ENCODE assay signal across 8 mouse cellular contexts in the genomic region with DNA sequence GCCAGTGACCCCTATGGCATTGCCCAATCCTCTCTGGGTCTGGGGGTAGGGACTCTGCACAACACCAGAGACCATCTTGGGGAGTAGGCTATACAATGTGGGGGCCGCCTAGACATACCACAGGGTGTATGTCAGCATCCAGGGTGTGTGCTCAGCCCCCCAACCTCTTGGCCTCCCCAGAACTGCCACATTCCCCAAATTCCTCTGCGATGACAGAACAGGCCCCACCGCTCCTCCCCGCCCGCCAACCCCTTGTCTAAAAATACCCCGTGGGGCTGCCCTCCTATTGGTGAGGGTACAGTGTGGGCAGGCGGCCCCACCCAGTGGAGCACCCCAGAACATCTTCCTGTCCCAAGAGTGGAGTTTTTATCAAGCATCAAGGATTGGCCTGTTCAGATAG. TPM values are rescaled to one million over a fixed set of nuclear protein-coding genes. Genes with fewer than 3 reads are reported as not detected.
DNase-seq lines count a peak whose midpoint lies in the region; ATAC-seq and TF ChIP-seq lines count a peak whose summit lies in the region.

No protein-coding gene starts in this region.

- peak overlapping the region; percentile 71 for H3K4me3 ChIP-seq in E14TG2a.4 (replicated peaks; ENCODE audit: low read length)
- H3K4me3 ChIP-seq in hindbrain, embryonic 12.5 days: no peak overlapping the region

- H3K4me1 ChIP-seq in E14TG2a.4 (replicated peaks; ENCODE audit: low read depth, low read length): peaks cover 74% of the 10 kb centered on the region
- H3K4me1 ChIP-seq in hindbrain, embryonic 12.5 days: peaks cover 27% of the 10 kb centered on the region

- peaks cover 60% of the 10 kb centered on the region for H3K27me3 ChIP-seq in E14TG2a.4 (ENCODE audit: insufficient read depth, low read length)
- peaks cover 10% of the 10 kb centered on the region; the same call in 1 of the 2 replicates for H3K27me3 ChIP-seq in hindbrain, embryonic 12.5 days

- 78% methylated on average over 7 of the region's 7 CpGs for WGBS in hindbrain, embryonic 12.5 days

- peaks cover 12% of the 10 kb centered on the region for H3K36me3 ChIP-seq in E14TG2a.4 (ENCODE audit: insufficient read depth, low read length)
- peaks cover 10% of the 10 kb centered on the region; the same call in 1 of the 2 replicates for H3K36me3 ChIP-seq in hindbrain, embryonic 12.5 days

- H3K9ac ChIP-seq in hindbrain, embryonic 12.5 days: 0 out of 2 replicates have a peak overlapping the region, but pooled peaks have one; percentile 57

- peak; percentile 29 for ATAC-seq in hindbrain, embryonic 12.5 days (ENCODE audit: low FRiP score)
- ATAC-seq in megakaryocyte-erythroid progenitor cell, adult 5-6 weeks (replicated peaks; ENCODE audit: low FRiP score, low TSS enrichment, poor library complexity, severe bottlenecking): no peak

- H3K4me2 ChIP-seq in hindbrain, embryonic 12.5 days (replicated peaks): peak overlapping the region; percentile 55

- peak; percentile 69 for DNase-seq in NIH3T3 (ENCODE audit: low read depth)
- DNase-seq in lung, postnatal 14 days: peak; percentile 44
- DNase-seq in adrenal gland, postnatal 4 days (ENCODE audit: low spot score in 2 of 2): no peak
- DNase-seq in urinary bladder, adult 18-20 months (ENCODE audit: low spot score in 2 of 2): no peak
- no peak for DNase-seq in thymus, postnatal 0 days (ENCODE audit: low spot score)

- no peak overlapping the region for H3K27ac ChIP-seq in hindbrain, embryonic 12.5 days

- no peak for TF ChIP-seq CTCF in E14TG2a.4 (conservative IDR thresholded peaks at IDR 0.05; ENCODE audit: low read length)

- no peaks in the 10 kb centered on the region for H3K9me3 ChIP-seq in E14TG2a.4 (ENCODE audit: low read length)
- H3K9me3 ChIP-seq in hindbrain, embryonic 12.5 days (replicated peaks): no peaks in the 10 kb centered on the region

RNA-seq across cellular contexts. Expression of gene Tead3, which starts 10.0 kb away (rescaled TPM):
- polyA plus RNA-seq in hindbrain, embryonic 12.5 days (2016; fragmentation: Nextera tagmentation; extraction: Ambion mirVana): 7.0 and 7.7 TPM in 2 replicates
- total RNA-seq in adrenal gland, postnatal 4 days (2021): 10 to 100 TPM; 23.8 to 27.5 TPM
- 2.1 and 2.2 TPM in 2 replicates for polyA plus RNA-seq in thymus, postnatal 0 days (2015; fragmentation: Nextera tagmentation; extraction: Ambion mirVana)
- total RNA-seq in megakaryocyte-erythroid progenitor cell, adult 5-6 weeks (2014; fragmentation: Nextera tagmentation): 0.20 and 0.37 TPM in 2 replicates
- 0.30 TPM in 1 of 2 replicates, not detected in the other for total RNA-seq in megakaryocyte-erythroid progenitor cell, adult 5-6 weeks (2017)

RNA-seq across cellular contexts. Expression of gene Rpl10a, which starts 12.3 kb away (rescaled TPM):
- 287 and 354 TPM in 2 replicates for polyA plus RNA-seq in hindbrain, embryonic 12.5 days (2016; fragmentation: Nextera tagmentation; extraction: Ambion mirVana)
- 1,000 to 10,000 TPM; 1,198 to 1,213 TPM for total RNA-seq in adrenal gland, postnatal 4 days (2021)
- polyA plus RNA-seq in thymus, postnatal 0 days (2015; fragmentation: Nextera tagmentation; extraction: Ambion mirVana): 790 and 815 TPM in 2 replicates
- total RNA-seq in megakaryocyte-erythroid progenitor cell, adult 5-6 weeks (2014; fragmentation: Nextera tagmentation): 3,438 and 3,746 TPM in 2 replicates
- total RNA-seq in megakaryocyte-erythroid progenitor cell, adult 5-6 weeks (2017): 861 and 1,170 TPM in 2 replicates

RNA-seq across cellular contexts. Expression of gene Tulp1, which starts 24.4 kb away (rescaled TPM):
- polyA plus RNA-seq in hindbrain, embryonic 12.5 days (2016; fragmentation: Nextera tagmentation; extraction: Ambion mirVana): 5.0 and 6.8 TPM in 2 replicates
- total RNA-seq in adrenal gland, postnatal 4 days (2021): 1 to 10 TPM in 1 of 2 experiments, under 1 TPM in 1; 0.62 to 1.5 TPM
- 0.54 and 0.56 TPM in 2 replicates for polyA plus RNA-seq in thymus, postnatal 0 days (2015; fragmentation: Nextera tagmentation; extraction: Ambion mirVana)
- not detected in 2 replicates for total RNA-seq in megakaryocyte-erythroid progenitor cell, adult 5-6 weeks (2014; fragmentation: Nextera tagmentation)
- total RNA-seq in megakaryocyte-erythroid progenitor cell, adult 5-6 weeks (2017): 0.99 TPM in 1 of 2 replicates, not detected in the other

RNA-seq across cellular contexts. Expression of gene Fance, which starts 27.3 kb away (rescaled TPM):
- 24.7 and 28.3 TPM in 2 replicates for polyA plus RNA-seq in hindbrain, embryonic 12.5 days (2016; fragmentation: Nextera tagmentation; extraction: Ambion mirVana)
- 10 to 100 TPM; 38.6 to 49.3 TPM for total RNA-seq in adrenal gland, postnatal 4 days (2021)
- polyA plus RNA-seq in thymus, postnatal 0 days (2015; fragmentation: Nextera tagmentation; extraction: Ambion mirVana): 20.7 and 27.6 TPM in 2 replicates
- 47.6 and 82.8 TPM in 2 replicates for total RNA-seq in megakaryocyte-erythroid progenitor cell, adult 5-6 weeks (2014; fragmentation: Nextera tagmentation)
- 21.0 and 56.9 TPM in 2 replicates for total RNA-seq in megakaryocyte-erythroid progenitor cell, adult 5-6 weeks (2017)

Comparison
In these comparisons a context has a peak if more than half of its experiments do, and no peak if none do; other contexts are left out.
1. DNase-seq: peak in NIH3T3 (single experiment) and lung, postnatal 14 days (single experiment); none in adrenal gland, postnatal 4 days (0 of 2), urinary bladder, adult 18-20 months (0 of 2) and thymus, postnatal 0 days (single experiment).
2. RNA of gene Tead3, which starts 10.0 kb away (total RNA-seq): 23.8 to 27.5 TPM in adrenal gland, postnatal 4 days; 0.20 to 0.37 TPM in megakaryocyte-erythroid progenitor cell, adult 5-6 weeks; every median in the first group is over 10 times any median in the second.